Mouse (Mus musculus): Measurements from ENCODE around the gene Olfr742. TPM values are rescaled to one million over a fixed set of nuclear protein-coding genes. Genes with fewer than 3 reads are reported as not detected.

Gene Olfr742
- not detected in 2 replicates for polyA plus RNA-seq (2015; fragmentation: Nextera tagmentation; extraction: Ambion mirVana)

DNA sequence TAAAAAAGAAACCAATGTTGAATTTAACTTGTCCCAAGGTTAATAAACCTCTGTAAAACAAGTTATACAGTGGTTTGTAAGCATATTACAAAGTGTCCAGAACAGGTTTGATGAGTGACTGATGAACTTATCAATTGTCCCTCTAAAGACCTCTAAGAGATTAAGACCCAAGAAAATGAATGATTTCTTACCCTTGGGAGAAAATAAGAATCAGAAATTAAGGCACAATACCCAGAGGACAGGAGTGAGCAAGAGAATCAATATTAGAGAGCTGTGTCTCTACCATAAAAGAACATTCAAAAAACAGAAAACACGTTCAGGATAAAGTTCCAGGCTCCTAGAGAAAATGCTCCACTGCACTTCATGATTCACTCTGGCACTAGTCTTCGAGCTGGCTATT, at the start of gene Olfr742:
Olfr742 (plus strand) TSS at position 301 of the 400 bp plus-strand sequence.
- Histone ChIP-seq H3K9ac (no peak within 1 kb of the TSS), H3K27ac (replicated peaks) (no peak within 1 kb of the TSS), H3K4me2 (no peak within 1 kb of the TSS), H3K4me1 (replicated peaks) (no peaks in the 10 kb centered on the region), H3K9me3 (no peaks in the 10 kb centered on the region), H3K4me3 (no peak within 1 kb of the TSS), H3K27me3 (no peaks in the 10 kb centered on the region), H3K36me3 (no peaks in the 10 kb centered on the region)
- ATAC-seq (ENCODE audit: low read depth) = no peak
- WGBS = 61% methylated on average over 2 of the region's 2 CpGs

DNA sequence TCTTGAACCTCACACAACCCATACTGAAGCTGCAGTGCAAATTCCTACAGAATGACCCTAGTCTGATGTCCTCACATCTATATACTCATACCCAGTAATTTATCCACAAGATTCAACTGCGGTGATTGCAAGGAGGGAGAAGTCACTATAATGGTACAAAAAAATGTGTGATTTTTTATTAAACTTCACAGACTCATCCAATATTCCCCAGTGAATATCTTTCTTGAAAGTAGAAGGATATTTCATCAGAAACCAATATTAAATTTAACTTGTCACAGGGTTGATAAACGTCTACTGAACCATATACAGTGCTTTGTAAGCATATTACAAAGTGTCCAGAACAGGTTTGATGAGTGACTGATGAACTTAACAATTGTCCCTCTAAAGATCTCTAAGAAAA, 31.0 kb upstream of the Olfr742 start, which contains the start of gene Olfr741:
Olfr741 (plus strand) TSS at position 301 of the 400 bp plus-strand sequence.
- no peak within 1 kb of the TSS for H3K4me3 ChIP-seq
- 66% methylated on average over 2 of the region's 2 CpGs for WGBS
- no peaks in the 10 kb centered on the region for H3K36me3 ChIP-seq
- H3K27me3 ChIP-seq = no peaks in the 10 kb centered on the region
- H3K4me1 ChIP-seq (replicated peaks) = no peaks in the 10 kb centered on the region
- ATAC-seq (ENCODE audit: low read depth) = no peak
- H3K9me3 ChIP-seq = no peaks in the 10 kb centered on the region
- no peak within 1 kb of the TSS for H3K9ac ChIP-seq
- H3K4me2 ChIP-seq = no peak within 1 kb of the TSS
- H3K27ac ChIP-seq (replicated peaks) = no peak within 1 kb of the TSS

GRCm38 (mm10) chr14:50478406-50478805, 25.0 kb upstream of the Olfr742 start:
- H3K9me3 ChIP-seq = no peaks in the 10 kb centered on the region
- 83% methylated on average over 2 of the region's 2 CpGs for WGBS
- H3K9ac ChIP-seq = no peak overlapping the region
- no peak overlapping the region for H3K4me2 ChIP-seq
- H3K27ac ChIP-seq (replicated peaks) = no peak overlapping the region
- no peaks in the 10 kb centered on the region for H3K36me3 ChIP-seq
- no peak for ATAC-seq (ENCODE audit: low read depth)
- no peak overlapping the region for H3K4me3 ChIP-seq
- no peaks in the 10 kb centered on the region for H3K27me3 ChIP-seq
- H3K4me1 ChIP-seq (replicated peaks) = no peaks in the 10 kb centered on the region

DNA sequence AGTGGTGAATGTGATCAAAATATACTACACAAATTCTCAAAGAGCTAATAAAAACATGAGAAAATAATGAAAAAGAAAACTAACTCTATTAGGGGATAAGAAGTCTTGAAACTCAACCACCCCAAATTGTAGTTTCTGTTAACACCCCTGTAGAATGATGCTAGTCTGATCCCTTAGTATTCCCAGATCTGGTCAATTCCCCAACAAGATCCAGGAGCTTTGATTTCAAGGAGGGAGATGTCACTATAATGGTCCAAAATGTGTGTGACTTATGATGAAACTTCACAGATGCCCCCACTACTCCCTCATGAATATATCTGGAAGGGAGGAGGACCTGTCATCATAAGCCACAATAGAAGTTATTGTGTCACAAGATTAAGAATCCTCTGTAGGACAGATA, 18.1 kb downstream of the Olfr742 start, which contains the start of gene Olfr743:
Olfr743 (plus strand) TSS at position 301 of the 400 bp plus-strand sequence.
- no peak for ATAC-seq (ENCODE audit: low read depth)
- Histone ChIP-seq H3K9ac (no peak within 1 kb of the TSS), H3K27ac (replicated peaks) (no peak within 1 kb of the TSS), H3K4me2 (no peak within 1 kb of the TSS), H3K4me1 (replicated peaks) (no peaks in the 10 kb centered on the region), H3K9me3 (no peaks in the 10 kb centered on the region), H3K27me3 (no peaks in the 10 kb centered on the region), H3K36me3 (no peaks in the 10 kb centered on the region), H3K4me3 (no peak within 1 kb of the TSS)

DNA sequence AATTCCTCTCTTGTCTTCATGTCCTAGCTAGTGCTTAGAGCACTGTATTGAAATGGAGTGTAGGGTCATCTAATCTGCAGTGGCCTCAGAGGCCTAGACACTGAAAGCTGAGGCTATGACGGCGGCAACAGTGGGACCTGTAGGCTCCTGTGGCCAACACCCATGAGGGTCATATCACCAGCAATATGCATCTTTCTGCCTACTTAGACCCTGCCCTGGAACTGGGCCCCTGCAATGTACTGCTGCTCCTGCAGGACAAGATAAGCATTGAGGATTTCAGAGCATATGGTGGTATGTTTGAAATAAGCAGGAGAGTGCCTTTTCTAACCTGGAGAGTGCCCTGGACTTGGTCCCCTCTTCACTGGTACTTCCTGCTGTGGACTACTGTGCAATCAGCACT, 49.3 kb downstream of the Olfr742 start:
- no peaks in the 10 kb centered on the region for H3K36me3 ChIP-seq
- no peak overlapping the region for H3K4me3 ChIP-seq
- H3K9ac ChIP-seq = no peak overlapping the region
- H3K27me3 ChIP-seq = no peaks in the 10 kb centered on the region
- H3K4me1 ChIP-seq (replicated peaks) = no peaks in the 10 kb centered on the region
- no peak for ATAC-seq (ENCODE audit: low read depth)
- H3K9me3 ChIP-seq = no peaks in the 10 kb centered on the region
- no peak overlapping the region for H3K27ac ChIP-seq (replicated peaks)
- no peak overlapping the region for H3K4me2 ChIP-seq
- WGBS = 93% methylated on average over 2 of the region's 2 CpGs

Other genes starting within 250 kb of the Olfr742 start
- gene Olfr732, start 219.4 kb upstream of the Olfr742 start, polyA plus RNA-seq (2015; fragmentation: Nextera tagmentation; extraction: Ambion mirVana) = not detected in 2 replicates
- not detected in 2 replicates for gene Olfr733, start 202.1 kb upstream of the Olfr742 start, polyA plus RNA-seq (2015; fragmentation: Nextera tagmentation; extraction: Ambion mirVana)
- gene Olfr734, start 176.8 kb upstream of the Olfr742 start, polyA plus RNA-seq (2015; fragmentation: Nextera tagmentation; extraction: Ambion mirVana) = not detected in 2 replicates
- not detected in 2 replicates for gene Olfr735, start 154.7 kb upstream of the Olfr742 start, polyA plus RNA-seq (2015; fragmentation: Nextera tagmentation; extraction: Ambion mirVana)
- gene Tlr11, start 145.7 kb upstream of the Olfr742 start, polyA plus RNA-seq (2015; fragmentation: Nextera tagmentation; extraction: Ambion mirVana) = not detected in 2 replicates
- gene Olfr736, start 122.4 kb upstream of the Olfr742 start, polyA plus RNA-seq (2015; fragmentation: Nextera tagmentation; extraction: Ambion mirVana) = not detected in 2 replicates
- gene Olfr738, start 96.0 kb upstream of the Olfr742 start, polyA plus RNA-seq (2015; fragmentation: Nextera tagmentation; extraction: Ambion mirVana) = not detected in 2 replicates
- gene Olfr739, start 85.0 kb upstream of the Olfr742 start, polyA plus RNA-seq (2015; fragmentation: Nextera tagmentation; extraction: Ambion mirVana) = not detected in 2 replicates
- not detected in 2 replicates for gene Olfr740, start 58.1 kb upstream of the Olfr742 start, polyA plus RNA-seq (2015; fragmentation: Nextera tagmentation; extraction: Ambion mirVana)
- gene Olfr741, start 30.9 kb upstream of the Olfr742 start, polyA plus RNA-seq (2015; fragmentation: Nextera tagmentation; extraction: Ambion mirVana) = not detected in 2 replicates
- not detected in 2 replicates for gene Olfr743, start 18.2 kb downstream of the Olfr742 start, polyA plus RNA-seq (2015; fragmentation: Nextera tagmentation; extraction: Ambion mirVana)
- not detected in 2 replicates for gene Olfr744, start 111.3 kb downstream of the Olfr742 start, polyA plus RNA-seq (2015; fragmentation: Nextera tagmentation; extraction: Ambion mirVana)
- not detected in 2 replicates for gene Olfr745, start 135.8 kb downstream of the Olfr742 start, polyA plus RNA-seq (2015; fragmentation: Nextera tagmentation; extraction: Ambion mirVana)
- not detected in 2 replicates for gene Olfr746, start 143.5 kb downstream of the Olfr742 start, polyA plus RNA-seq (2015; fragmentation: Nextera tagmentation; extraction: Ambion mirVana)
- gene Olfr747, start 189.6 kb downstream of the Olfr742 start, polyA plus RNA-seq (2015; fragmentation: Nextera tagmentation; extraction: Ambion mirVana) = not detected in 2 replicates
- not detected in 2 replicates for gene Olfr748, start 203.8 kb downstream of the Olfr742 start, polyA plus RNA-seq (2015; fragmentation: Nextera tagmentation; extraction: Ambion mirVana)
- not detected in 2 replicates for gene Olfr749, start 241.5 kb downstream of the Olfr742 start, polyA plus RNA-seq (2015; fragmentation: Nextera tagmentation; extraction: Ambion mirVana)

Measured in neural tube, embryonic 13.5 days (tissue).